Mouse (Mus musculus): Measurements from ENCODE around the gene Otop3. TPM values are rescaled to one million over a fixed set of nuclear protein-coding genes. Genes with fewer than 3 reads are reported as not detected.

Gene Otop3
- polyA plus RNA-seq, 1 experiment from 2014 or later = 0.21 TPM

DNA sequence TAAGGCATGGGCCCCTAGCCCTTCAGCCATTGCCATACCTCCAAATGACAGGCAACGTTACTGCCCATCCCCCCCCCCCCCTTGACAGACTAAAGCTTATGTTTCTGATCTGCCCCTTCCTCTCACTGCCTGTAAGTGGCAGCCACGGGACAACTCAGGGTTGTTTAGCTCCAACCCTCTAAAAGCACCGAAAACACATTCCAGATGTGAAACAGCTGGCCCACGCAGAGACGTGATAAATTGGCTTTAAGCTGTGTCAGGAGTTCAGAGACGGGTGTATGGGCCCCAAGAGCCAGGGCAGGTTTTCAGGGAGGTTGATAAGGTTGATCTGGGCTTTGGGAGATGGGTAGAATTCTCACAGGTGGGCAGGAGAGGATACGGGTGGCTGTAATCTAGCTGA is 11.0 kb downstream of the Otop3 start:
- no peak overlapping the region for H3K27ac ChIP-seq (replicated peaks; ENCODE audit: low read depth, low read length)
- H3K9me3 ChIP-seq (ENCODE audit: control insufficient read depth, low read length) = no peaks in the 10 kb centered on the region
- H3K36me3 ChIP-seq (ENCODE audit: control insufficient read depth, insufficient read depth, low read length) = no peaks in the 10 kb centered on the region
- H3K4me2 ChIP-seq (ENCODE audit: low read depth, low read length) = no peak overlapping the region
- DNase-seq (ENCODE audit: low spot score) (peak; percentile 72), ATAC-seq (ENCODE audit: low read depth) (peak; percentile 50; the same call in 1 of the 2 replicates)
- H3K4me1 ChIP-seq (ENCODE audit: control insufficient read depth, insufficient read depth, low read length) = peaks cover 19% of the 10 kb centered on the region
- no peak overlapping the region for H3K4me3 ChIP-seq (ENCODE audit: low read depth, low read length)
- H3K27me3 ChIP-seq (replicated peaks; ENCODE audit: control insufficient read depth, insufficient read depth, low read length) = peaks cover 11% of the 10 kb centered on the region
- H3K9ac ChIP-seq (ENCODE audit: low read depth, low read length) = no peak overlapping the region
- WGBS = 19% methylated on average over 7 of the region's 7 CpGs

DNA sequence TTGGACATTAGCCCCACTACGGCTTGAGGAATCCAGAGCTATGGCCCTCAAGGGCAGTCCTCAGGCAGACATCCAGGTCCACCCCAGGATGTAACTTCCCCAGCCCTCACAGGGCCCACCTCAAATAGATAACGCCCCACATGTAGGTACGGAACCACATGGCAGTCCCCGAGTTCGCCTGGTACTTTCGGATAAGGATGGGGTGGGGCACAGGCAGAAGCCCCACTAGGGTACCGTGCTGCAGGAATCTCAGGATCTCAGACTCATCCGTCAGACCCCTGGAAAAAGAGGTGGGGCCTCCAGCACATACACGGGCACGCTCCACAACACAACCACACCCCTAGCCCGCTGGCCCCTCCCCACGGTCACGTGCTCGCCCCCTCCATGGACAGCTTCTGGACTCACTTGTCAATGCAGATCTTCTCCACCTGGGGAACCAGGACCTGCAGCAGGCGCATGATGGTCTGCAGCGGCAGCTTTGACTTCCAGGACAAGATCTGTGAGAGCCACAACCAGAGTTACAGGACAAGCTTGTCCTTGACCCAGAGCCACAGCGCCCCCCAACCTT is 14.2 kb downstream of the Otop3 start:
- ATAC-seq (ENCODE audit: low read depth) (no peak), DNase-seq (ENCODE audit: low spot score) (no peak)
- Histone ChIP-seq H3K27me3 (replicated peaks; ENCODE audit: control insufficient read depth, insufficient read depth, low read length) (peaks cover 7% of the 10 kb centered on the region), H3K27ac (replicated peaks; ENCODE audit: low read depth, low read length) (no peak overlapping the region), H3K4me1 (ENCODE audit: control insufficient read depth, insufficient read depth, low read length) (peaks cover 19% of the 10 kb centered on the region), H3K4me2 (ENCODE audit: low read depth, low read length) (no peak overlapping the region), H3K9ac (ENCODE audit: low read depth, low read length) (no peak overlapping the region), H3K9me3 (ENCODE audit: control insufficient read depth, low read length) (no peaks in the 10 kb centered on the region), H3K36me3 (ENCODE audit: control insufficient read depth, insufficient read depth, low read length) (no peaks in the 10 kb centered on the region), H3K4me3 (ENCODE audit: low read depth, low read length) (no peak overlapping the region)
- 59% methylated on average over 14 of the region's 17 CpGs for WGBS

DNA sequence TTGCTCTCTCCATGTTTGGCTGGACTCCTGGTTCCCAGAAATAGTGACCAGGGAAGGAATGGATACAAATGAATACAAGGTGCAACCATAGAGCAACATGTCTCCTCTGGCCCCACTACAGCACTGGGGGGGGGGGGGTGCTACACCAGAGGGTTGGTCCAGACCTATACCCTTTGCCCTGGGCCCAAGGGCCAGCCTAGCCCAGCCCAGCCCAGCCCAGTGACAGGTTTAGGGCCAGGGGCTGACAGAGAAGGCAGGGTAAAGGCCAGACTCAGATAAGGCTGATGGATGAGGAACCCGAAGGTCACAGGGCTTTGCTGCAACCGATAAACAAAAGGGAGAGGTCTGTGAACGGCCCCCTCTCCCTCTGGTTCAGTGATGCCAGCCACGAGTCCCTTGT is 15.4 kb downstream of the Otop3 start:
- DNase-seq (ENCODE audit: low spot score) (no peak), ATAC-seq (ENCODE audit: low read depth) (no peak)
- no peaks in the 10 kb centered on the region for H3K36me3 ChIP-seq (ENCODE audit: control insufficient read depth, insufficient read depth, low read length)
- H3K27me3 ChIP-seq (replicated peaks; ENCODE audit: control insufficient read depth, insufficient read depth, low read length) = peaks cover 6% of the 10 kb centered on the region
- H3K4me1 ChIP-seq (ENCODE audit: control insufficient read depth, insufficient read depth, low read length) = peaks cover 16% of the 10 kb centered on the region
- no peak overlapping the region for H3K9ac ChIP-seq (ENCODE audit: low read depth, low read length)
- no peak overlapping the region for H3K27ac ChIP-seq (replicated peaks; ENCODE audit: low read depth, low read length)
- no peaks in the 10 kb centered on the region for H3K9me3 ChIP-seq (ENCODE audit: control insufficient read depth, low read length)
- 66% methylated on average over 4 of the region's 4 CpGs for WGBS
- no peak overlapping the region for H3K4me2 ChIP-seq (ENCODE audit: low read depth, low read length)
- H3K4me3 ChIP-seq (ENCODE audit: low read depth, low read length) = no peak overlapping the region

DNA sequence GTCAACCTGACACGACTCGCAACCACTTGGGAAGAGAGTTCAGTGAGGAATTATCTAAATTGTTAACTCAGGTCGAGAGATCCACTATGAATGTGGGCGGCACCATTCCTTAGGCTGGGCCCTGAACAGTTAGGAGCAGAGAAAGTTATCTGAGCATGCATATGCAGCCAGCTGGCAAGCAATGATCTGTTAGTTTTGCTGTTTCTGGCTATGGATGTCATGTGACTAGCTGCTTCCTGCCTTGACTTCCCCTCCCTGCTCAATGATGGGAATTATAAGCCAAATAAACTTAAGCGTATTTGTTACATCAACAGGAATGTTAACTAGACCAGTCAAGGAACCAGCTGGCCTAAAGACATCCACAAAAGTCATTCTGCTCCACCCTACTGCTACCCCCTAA is 18.8 kb downstream of the Otop3 start:
- Histone ChIP-seq H3K9ac (ENCODE audit: low read depth, low read length) (no peak overlapping the region), H3K36me3 (ENCODE audit: control insufficient read depth, insufficient read depth, low read length) (no peaks in the 10 kb centered on the region), H3K27me3 (replicated peaks; ENCODE audit: control insufficient read depth, insufficient read depth, low read length) (peaks cover 10% of the 10 kb centered on the region), H3K27ac (replicated peaks; ENCODE audit: low read depth, low read length) (no peak overlapping the region), H3K4me2 (ENCODE audit: low read depth, low read length) (no peak overlapping the region), H3K4me1 (ENCODE audit: control insufficient read depth, insufficient read depth, low read length) (no peaks in the 10 kb centered on the region), H3K9me3 (ENCODE audit: control insufficient read depth, low read length) (no peaks in the 10 kb centered on the region), H3K4me3 (ENCODE audit: low read depth, low read length) (no peak overlapping the region)
- WGBS = 91% methylated on average over 5 of the region's 5 CpGs
- no peak for DNase-seq (ENCODE audit: low spot score)
- no peak for ATAC-seq (ENCODE audit: low read depth)

DNA sequence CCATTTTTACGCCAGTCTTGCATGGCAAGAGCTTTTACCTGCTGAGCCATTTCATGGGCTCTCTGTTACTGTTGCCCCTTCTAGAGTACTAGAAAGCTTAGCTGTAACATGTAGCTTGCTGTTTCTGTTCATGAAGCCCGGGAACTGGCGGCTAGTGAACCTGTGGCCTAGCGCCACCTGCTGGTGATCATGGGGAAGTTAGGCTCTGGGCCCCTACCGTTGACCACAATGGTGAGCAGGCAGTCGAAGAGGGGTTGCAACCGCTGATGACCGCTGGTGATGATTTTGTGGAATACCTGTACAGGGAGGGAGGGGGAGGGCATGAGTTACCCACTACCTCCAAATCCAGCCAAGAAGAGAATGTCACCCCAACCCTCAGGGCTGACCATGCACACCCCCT is 19.7 kb downstream of the Otop3 start:
- 11% methylated on average over 8 of the region's 8 CpGs for WGBS
- peak; percentile 57; the same call in 1 of the 2 replicates for ATAC-seq (ENCODE audit: low read depth)
- Histone ChIP-seq H3K4me3 (ENCODE audit: low read depth, low read length) (no peak overlapping the region), H3K27me3 (replicated peaks; ENCODE audit: control insufficient read depth, insufficient read depth, low read length) (peaks cover 10% of the 10 kb centered on the region), H3K9ac (ENCODE audit: low read depth, low read length) (no peak overlapping the region), H3K9me3 (ENCODE audit: control insufficient read depth, low read length) (no peaks in the 10 kb centered on the region), H3K36me3 (ENCODE audit: control insufficient read depth, insufficient read depth, low read length) (no peaks in the 10 kb centered on the region), H3K27ac (replicated peaks; ENCODE audit: low read depth, low read length) (no peak overlapping the region), H3K4me2 (ENCODE audit: low read depth, low read length) (no peak overlapping the region), H3K4me1 (ENCODE audit: control insufficient read depth, insufficient read depth, low read length) (0 out of 2 replicates have a peak, but pooled peaks cover 3% of the 10 kb centered on the region)
- DNase-seq (ENCODE audit: low spot score) = peak; percentile 83

DNA sequence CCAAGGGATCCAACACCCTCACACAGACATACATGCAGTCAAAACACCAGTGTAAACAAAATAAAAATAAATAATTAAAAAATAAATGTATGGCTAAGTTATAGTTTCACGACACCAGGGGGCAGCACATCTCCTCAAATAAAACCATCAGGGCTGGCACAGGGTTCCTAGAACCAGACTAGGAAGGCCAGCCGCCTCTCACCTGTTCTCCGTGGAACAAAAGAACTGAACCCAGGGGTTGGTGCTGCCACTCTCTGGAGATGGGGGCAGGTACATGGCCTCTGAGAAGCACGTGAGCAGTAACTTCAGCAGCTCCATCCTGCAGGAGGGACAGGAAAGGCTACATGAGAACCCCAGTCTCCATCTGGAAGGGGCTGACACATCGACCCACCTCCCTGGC is 23.9 kb downstream of the Otop3 start:
- no peak overlapping the region for H3K4me2 ChIP-seq (ENCODE audit: low read depth, low read length)
- H3K4me3 ChIP-seq (ENCODE audit: low read depth, low read length) = no peak overlapping the region
- ATAC-seq (ENCODE audit: low read depth) = peak; percentile 62
- no peaks in the 10 kb centered on the region for H3K36me3 ChIP-seq (ENCODE audit: control insufficient read depth, insufficient read depth, low read length)
- WGBS = 17% methylated on average over 5 of the region's 5 CpGs
- no peaks in the 10 kb centered on the region for H3K9me3 ChIP-seq (ENCODE audit: control insufficient read depth, low read length)
- 0 out of 2 replicates have a peak, but pooled peaks cover 3% of the 10 kb centered on the region for H3K4me1 ChIP-seq (ENCODE audit: control insufficient read depth, insufficient read depth, low read length)
- DNase-seq (ENCODE audit: low spot score) = peak; percentile 91
- H3K9ac ChIP-seq (ENCODE audit: low read depth, low read length) = no peak overlapping the region
- H3K27ac ChIP-seq (replicated peaks; ENCODE audit: low read depth, low read length) = no peak overlapping the region
- peaks cover 10% of the 10 kb centered on the region for H3K27me3 ChIP-seq (replicated peaks; ENCODE audit: control insufficient read depth, insufficient read depth, low read length)

DNA sequence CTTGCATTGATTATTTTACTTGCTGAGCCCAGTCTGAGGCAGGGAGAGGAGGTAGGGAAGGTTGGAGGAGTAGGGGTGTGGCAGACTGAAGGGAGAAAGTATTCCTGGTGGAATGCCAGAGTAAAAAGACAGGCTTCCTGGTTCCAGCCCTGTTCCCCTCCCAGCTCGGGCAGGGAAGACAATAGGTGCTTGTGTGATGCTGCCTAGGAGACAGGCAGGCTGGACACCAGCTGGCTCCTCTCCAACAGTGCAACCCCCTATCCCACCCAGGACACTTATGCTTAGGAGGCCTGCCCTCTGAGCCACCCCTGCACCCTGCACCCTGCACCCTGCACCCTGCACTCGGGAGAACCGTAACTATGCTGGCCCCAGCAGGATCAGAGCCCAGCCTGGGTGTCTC is 24.8 kb downstream of the Otop3 start:
- no peaks in the 10 kb centered on the region for H3K9me3 ChIP-seq (ENCODE audit: control insufficient read depth, low read length)
- no peak overlapping the region for H3K4me3 ChIP-seq (ENCODE audit: low read depth, low read length)
- no peak overlapping the region for H3K9ac ChIP-seq (ENCODE audit: low read depth, low read length)
- ATAC-seq (ENCODE audit: low read depth) (peak; percentile 38), DNase-seq (ENCODE audit: low spot score) (peak; percentile 61)
- no peak overlapping the region for H3K4me2 ChIP-seq (ENCODE audit: low read depth, low read length)
- 0 out of 2 replicates have a peak, but pooled peaks cover 3% of the 10 kb centered on the region for H3K4me1 ChIP-seq (ENCODE audit: control insufficient read depth, insufficient read depth, low read length)
- peaks cover 9% of the 10 kb centered on the region for H3K27me3 ChIP-seq (replicated peaks; ENCODE audit: control insufficient read depth, insufficient read depth, low read length)
- WGBS = 53% methylated on average over 2 of the region's 3 CpGs
- no peak overlapping the region for H3K27ac ChIP-seq (replicated peaks; ENCODE audit: low read depth, low read length)
- no peaks in the 10 kb centered on the region for H3K36me3 ChIP-seq (ENCODE audit: control insufficient read depth, insufficient read depth, low read length)

DNA sequence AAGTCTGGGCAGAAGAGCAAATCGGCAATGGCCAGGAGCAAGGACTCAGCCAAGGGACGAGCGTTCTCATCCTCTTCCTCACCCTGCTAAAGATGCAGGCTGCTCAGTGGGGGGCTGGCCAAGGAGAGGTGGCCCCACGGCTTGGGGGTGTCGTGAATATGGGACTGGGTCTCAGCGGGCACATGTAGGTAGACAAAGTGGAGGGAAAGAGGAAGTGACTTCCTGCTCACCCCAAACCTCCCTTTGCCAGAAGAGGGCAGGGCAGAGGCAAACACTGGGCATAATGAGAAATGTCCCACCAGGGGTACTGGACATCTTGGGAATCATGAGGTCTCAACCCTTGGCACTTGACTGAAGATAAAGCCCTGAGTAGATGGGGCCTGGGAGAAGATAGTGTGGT is 25.2 kb downstream of the Otop3 start:
- no peak overlapping the region for H3K27ac ChIP-seq (replicated peaks; ENCODE audit: low read depth, low read length)
- H3K9ac ChIP-seq (ENCODE audit: low read depth, low read length) = no peak overlapping the region
- no peaks in the 10 kb centered on the region for H3K9me3 ChIP-seq (ENCODE audit: control insufficient read depth, low read length)
- H3K4me2 ChIP-seq (ENCODE audit: low read depth, low read length) = no peak overlapping the region
- 0 out of 2 replicates have a peak, but pooled peaks cover 3% of the 10 kb centered on the region for H3K4me1 ChIP-seq (ENCODE audit: control insufficient read depth, insufficient read depth, low read length)
- no peaks in the 10 kb centered on the region for H3K36me3 ChIP-seq (ENCODE audit: control insufficient read depth, insufficient read depth, low read length)
- WGBS = 59% methylated on average over 6 of the region's 6 CpGs
- peaks cover 4% of the 10 kb centered on the region for H3K27me3 ChIP-seq (replicated peaks; ENCODE audit: control insufficient read depth, insufficient read depth, low read length)
- no peak for DNase-seq (ENCODE audit: low spot score)
- no peak overlapping the region for H3K4me3 ChIP-seq (ENCODE audit: low read depth, low read length)
- ATAC-seq (ENCODE audit: low read depth) = no peak

DNA sequence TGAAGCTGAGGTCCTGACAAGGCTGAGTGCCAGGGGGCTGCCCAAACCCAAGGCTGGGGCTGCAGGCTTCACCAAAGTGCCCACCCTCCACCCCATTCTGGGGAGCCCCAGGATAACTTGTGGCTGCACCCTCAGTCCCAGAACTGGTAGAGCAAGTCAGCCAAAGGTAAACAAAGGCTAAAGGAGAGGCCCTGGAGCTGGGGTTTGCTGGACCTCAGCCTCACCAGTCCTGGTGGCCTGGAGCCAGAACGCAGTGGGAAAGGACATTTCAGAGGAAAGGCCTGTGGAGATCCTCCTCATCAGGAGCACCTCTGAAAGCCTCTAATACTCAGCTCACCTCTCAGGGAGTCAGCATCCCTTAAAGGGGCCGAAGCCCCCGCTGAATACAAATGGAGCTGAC is 29.6 kb downstream of the Otop3 start:
- 86% methylated on average over 3 of the region's 3 CpGs for WGBS
- H3K27ac ChIP-seq (replicated peaks; ENCODE audit: low read depth, low read length) = no peak overlapping the region

More for the DNA sequence above, 29.6 kb downstream of the Otop3 start:
- Histone ChIP-seq H3K4me3 (ENCODE audit: low read depth, low read length) (no peak overlapping the region), H3K9ac (ENCODE audit: low read depth, low read length) (no peak overlapping the region), H3K4me1 (ENCODE audit: control insufficient read depth, insufficient read depth, low read length) (peaks cover 12% of the 10 kb centered on the region; the same call in 1 of the 2 replicates), H3K4me2 (ENCODE audit: low read depth, low read length) (no peak overlapping the region), H3K36me3 (ENCODE audit: control insufficient read depth, insufficient read depth, low read length) (no peaks in the 10 kb centered on the region), H3K27me3 (replicated peaks; ENCODE audit: control insufficient read depth, insufficient read depth, low read length) (peaks cover 40% of the 10 kb centered on the region), H3K9me3 (ENCODE audit: control insufficient read depth, low read length) (no peaks in the 10 kb centered on the region)
- DNase-seq (ENCODE audit: low spot score) = no peak
- no peak for ATAC-seq (ENCODE audit: low read depth)
